Mouse (Mus musculus) E14TG2a.4 (cell line): ENCODE data around the gene Psmd14.

Experiments
- CTCF ChIP-seq: conservative IDR thresholded peaks from 2 replicates; pipeline ENCODE4 v1.5.1; 2014; ENCODE audit warnings: low read length
- NANOG ChIP-seq: IDR thresholded peaks from 2 replicates; pipeline ENCODE4 v1.6.1; 2014; ENCODE audit warnings: borderline replicate concordance, low read length, mixed read lengths
- POU5F1 ChIP-seq: IDR thresholded peaks from 2 replicates; pipeline ENCODE4 v1.6.1; 2014; ENCODE audit warnings: low read length, borderline replicate concordance

- TF ChIP-seq NANOG (no peak), CTCF (no peak), POU5F1 (no peak)
Measured at GRCm38 (mm10) chr2:61798048-61798447, 86.6 kb downstream of the Psmd14 start.
